Mouse (Mus musculus) CD4-positive, CD25-positive, alpha-beta regulatory T cell, adult 4 months (primary cell): ENCODE data around the gene Cmas. TPM values are rescaled to one million over a fixed set of nuclear protein-coding genes. Genes with fewer than 3 reads are reported as not detected.

ENCODE experiments used
- polyA plus RNA-seq, 2 experiments: library from polyadenylated mRNA; unstranded; fragments of 100-300 nt; shearing (Covaris generic); gene quantifications; one replicate each; pipeline ENCODE4 v1.2.1; 2017

The Cmas gene
- polyA plus RNA-seq, 2 experiments from 2014 or later: 10.1 to 16.0 TPM

Other genes with a start within 250 kb of the Cmas start
- gene Ldhb, start 248.7 kb upstream of the Cmas start, polyA plus RNA-seq: 100 to 1,000 TPM in 1 of 2 experiments, 10 to 100 TPM in 1; 95.9 to 136 TPM
- gene Kcnj8, start 185.1 kb upstream of the Cmas start, polyA plus RNA-seq: not detected
- not detected for gene Abcc9, start 54.4 kb upstream of the Cmas start, polyA plus RNA-seq
- not detected for gene Sult6b2, start 47.8 kb downstream of the Cmas start, polyA plus RNA-seq
- 10 to 100 TPM; 11.2 to 12.4 TPM for gene St8sia1, start 207.8 kb downstream of the Cmas start, polyA plus RNA-seq